Mouse (Mus musculus) forebrain, embryonic 11.5 days (tissue): Measurements from ENCODE around the gene Ccar1. TPM values are rescaled to one million over a fixed set of nuclear protein-coding genes. Genes with fewer than 3 reads are reported as not detected.

Experiments used
- ATAC-seq: fragments of 200-750 bp; cut with Nextera tagmentation; replicated peaks from 2 replicates; pipeline ENCODE4 v1.8.0; 2017; ENCODE audit warnings: moderate TSS enrichment; ENCODE audit not compliant: low FRiP score
- DNase-seq: peaks from one replicate; pipeline ENCODE4 v3.0.0-alpha.2; 2017; ENCODE audit warnings: low spot score
- H3K27ac ChIP-seq: fragments of 300-500 bp; sonication (generic); 2 replicates; pipeline ENCODE4 v1.5.1; 2014; ENCODE audit warnings: low read depth, low read length
- H3K27me3 ChIP-seq: fragments of 300-500 bp; sonication (generic); 2 replicates; pipeline ENCODE4 v1.6.1; 2014; ENCODE audit warnings: mild to moderate bottlenecking, low read length, mixed read lengths; ENCODE audit not compliant: control insufficient read depth, insufficient read depth
- H3K36me3 ChIP-seq: fragments of 300-500 bp; sonication (generic); 2 replicates; pipeline ENCODE4 v1.6.1; 2014; ENCODE audit warnings: mild to moderate bottlenecking, low read length, moderate library complexity, mixed read lengths; ENCODE audit not compliant: control insufficient read depth, insufficient read depth
- H3K4me1 ChIP-seq: fragments of 300-500 bp; sonication (generic); replicated peaks from 2 replicates; pipeline ENCODE4 v1.6.1; 2014; ENCODE audit warnings: low read length, mixed read lengths; ENCODE audit not compliant: control insufficient read depth, insufficient read depth
- H3K4me2 ChIP-seq: fragments of 300-500 bp; sonication (generic); 2 replicates; pipeline ENCODE4 v1.6.1; 2014; ENCODE audit warnings: low read depth, mild to moderate bottlenecking, low read length, moderate library complexity, mixed read lengths; ENCODE audit not compliant: severe bottlenecking
- H3K4me3 ChIP-seq: fragments of 300-500 bp; sonication (generic); 2 replicates; pipeline ENCODE4 v1.5.1; 2014; ENCODE audit warnings: low read depth, low read length
- H3K9ac ChIP-seq: fragments of 300-500 bp; sonication (generic); 2 replicates; pipeline ENCODE4 v1.6.1; 2014; ENCODE audit warnings: low read length
- H3K9me3 ChIP-seq: fragments of 300-500 bp; sonication (generic); 2 replicates; pipeline ENCODE4 v1.6.1; 2016; ENCODE audit warnings: low read length, mixed read lengths; ENCODE audit not compliant: control insufficient read depth
- WGBS: fragments of 180-500 bp; shearing (Covaris S2); extraction: QIAGEN DNeasy Blood & Tissue Kit; methylation state at CpG from one replicate; pipeline ENCODE4 v1.1.7; 2014; 5-methylcytosine and 5-hydroxymethylcytosine counted together
- polyA plus RNA-seq: library from polyadenylated mRNA; unstranded; fragments of >200 nt; fragmentation: Nextera tagmentation; extraction: Ambion mirVana; gene quantifications from 2 replicates; pipeline ENCODE4 v1.2.1, GENCODE M21; 2014

Ccar1 gene
- polyA plus RNA-seq, 1 experiment from 2014 or later = 186 TPM

GRCm38 (mm10) chr10:62703579-62703978 lies 88.5 kb downstream of the Ccar1 start:
- no peak for DNase-seq
- H3K27me3 ChIP-seq = no peaks in the 10 kb centered on the region
- 83% methylated on average over 4 of the region's 4 CpGs for WGBS
- no peak overlapping the region for H3K9ac ChIP-seq
- no peak overlapping the region for H3K4me2 ChIP-seq
- H3K4me1 ChIP-seq = no peaks in the 10 kb centered on the region
- H3K27ac ChIP-seq = no peak overlapping the region
- H3K36me3 ChIP-seq = no peaks in the 10 kb centered on the region
- no peak for ATAC-seq
- no peak overlapping the region for H3K4me3 ChIP-seq
- H3K9me3 ChIP-seq = no peaks in the 10 kb centered on the region

GRCm38 (mm10) chr10:62702436-62702835 lies 89.7 kb downstream of the Ccar1 start:
- H3K27ac ChIP-seq = no peak overlapping the region
- no peak overlapping the region for H3K9ac ChIP-seq
- H3K9me3 ChIP-seq = no peaks in the 10 kb centered on the region
- no peak for DNase-seq
- H3K36me3 ChIP-seq = no peaks in the 10 kb centered on the region
- WGBS = 84% methylated on average over 4 of the region's 4 CpGs
- no peak for ATAC-seq
- H3K4me3 ChIP-seq = no peak overlapping the region
- no peaks in the 10 kb centered on the region for H3K4me1 ChIP-seq
- H3K27me3 ChIP-seq = no peaks in the 10 kb centered on the region
- no peak overlapping the region for H3K4me2 ChIP-seq

Other genes with a start within 250 kb of the Ccar1 start
- 50.5 and 57.9 TPM in 2 replicates for gene Kif1bp, start 213.8 kb downstream of the Ccar1 start, polyA plus RNA-seq
- 41.1 and 41.2 TPM in 2 replicates for gene Ddx21, start 190.0 kb downstream of the Ccar1 start, polyA plus RNA-seq
- gene Ddx50, start 141.1 kb downstream of the Ccar1 start, polyA plus RNA-seq = 122 and 134 TPM in 2 replicates
- 3.7 and 4.4 TPM in 2 replicates for gene Stox1, start 66.2 kb downstream of the Ccar1 start, polyA plus RNA-seq
- gene Tet1, start 116.7 kb upstream of the Ccar1 start, polyA plus RNA-seq = 37.8 and 39.7 TPM in 2 replicates
- gene Slc25a16, start 128.3 kb upstream of the Ccar1 start, polyA plus RNA-seq = 12.6 TPM in 2 replicates
- 31.6 and 33.1 TPM in 2 replicates for gene Dna2, start 154.7 kb upstream of the Ccar1 start, polyA plus RNA-seq
- 22.7 and 27.1 TPM in 2 replicates for gene Rufy2, start 187.9 kb upstream of the Ccar1 start, polyA plus RNA-seq
- 161 and 170 TPM in 2 replicates for gene Hnrnph3, start 231.9 kb upstream of the Ccar1 start, polyA plus RNA-seq
- gene Pbld2, start 232.0 kb upstream of the Ccar1 start, polyA plus RNA-seq = 0.88 and 0.89 TPM in 2 replicates